Mouse (Mus musculus): ENCODE results near the gene Pax5. TPM values are rescaled to one million over a fixed set of nuclear protein-coding genes. Genes with fewer than 3 reads are reported as not detected.

Pax5 gene
- polyA plus RNA-seq, 1 experiment from 2014 or later: not detected

DNA sequence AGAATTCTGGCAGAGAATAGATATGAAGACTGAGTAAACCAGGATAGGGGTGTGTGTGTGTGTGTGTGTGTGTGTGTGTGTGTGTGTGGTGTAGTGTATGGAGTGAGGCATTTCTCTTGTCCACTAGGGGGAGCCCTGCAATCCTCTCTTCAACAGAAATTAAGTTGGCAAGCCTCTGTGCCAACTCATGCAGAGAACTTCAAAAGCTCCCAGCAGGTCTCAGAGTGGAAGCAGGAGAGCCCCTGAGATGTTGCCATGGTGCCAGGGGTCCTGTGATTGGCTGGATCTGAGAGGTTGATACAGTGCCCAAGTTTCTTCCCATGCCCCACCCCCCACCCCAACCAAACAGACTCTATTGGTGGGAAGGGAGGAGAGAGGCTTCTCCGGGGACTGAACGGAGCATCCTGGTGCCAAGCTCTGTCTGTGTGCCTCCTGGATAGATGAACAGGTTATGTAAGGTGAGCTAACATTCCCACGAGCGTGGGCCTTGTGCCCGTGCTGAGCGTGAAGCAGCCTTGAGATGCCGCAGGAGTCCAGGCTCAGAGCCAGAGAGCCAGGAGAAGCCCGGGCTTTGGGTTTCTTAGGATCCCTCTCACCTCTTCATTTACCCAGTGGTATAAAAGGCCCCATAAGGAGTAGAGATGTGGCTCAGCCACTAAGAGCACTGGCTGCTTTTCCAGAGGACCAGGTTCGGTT is 153.6 kb downstream of the Pax5 start:
- no peak for DNase-seq (ENCODE audit: low spot score)
- no peak for ATAC-seq (replicated peaks; ENCODE audit: low FRiP score, low read depth)

GRCm38 (mm10) chr4:44555576-44555975 is 154.7 kb downstream of the Pax5 start:
- TF ChIP-seq CTCF (IDR thresholded peaks at IDR 0.05; ENCODE audit: low read depth): no peak
- no peaks in the 10 kb centered on the region for H3K9me3 ChIP-seq (replicated peaks; ENCODE audit: low read length)
- no peak overlapping the region for H3K4me2 ChIP-seq (ENCODE audit: low read length)
- no peak for ATAC-seq (replicated peaks; ENCODE audit: low FRiP score, low read depth)
- H3K9ac ChIP-seq (ENCODE audit: low read depth, low read length): no peak overlapping the region
- peaks cover 10% of the 10 kb centered on the region; the same call in 1 of the 2 replicates for H3K4me1 ChIP-seq (replicated peaks; ENCODE audit: insufficient read depth, low read length)
- H3K27ac ChIP-seq: no peak overlapping the region
- no peaks in the 10 kb centered on the region for H3K36me3 ChIP-seq (ENCODE audit: insufficient read depth, low read length)
- no peak for DNase-seq (ENCODE audit: low spot score)
- H3K27me3 ChIP-seq (ENCODE audit: insufficient read depth, low read length): no peaks in the 10 kb centered on the region
- 78% methylated on average over 9 of the region's 9 CpGs for WGBS
- H3K4me3 ChIP-seq (replicated peaks; ENCODE audit: low read depth, low read length): no peak overlapping the region

More for the DNA sequence above, 153.6 kb downstream of the Pax5 start:
- WGBS: 93% methylated on average over 9 of the region's 9 CpGs
- Histone ChIP-seq H3K4me1 (replicated peaks; ENCODE audit: insufficient read depth, low read length) (peaks cover 10% of the 10 kb centered on the region; the same call in 1 of the 2 replicates), H3K36me3 (ENCODE audit: insufficient read depth, low read length) (no peaks in the 10 kb centered on the region), H3K27me3 (ENCODE audit: insufficient read depth, low read length) (no peaks in the 10 kb centered on the region), H3K4me3 (replicated peaks; ENCODE audit: low read depth, low read length) (no peak overlapping the region), H3K4me2 (ENCODE audit: low read length) (no peak overlapping the region), H3K9me3 (replicated peaks; ENCODE audit: low read length) (no peaks in the 10 kb centered on the region), H3K9ac (ENCODE audit: low read depth, low read length) (no peak overlapping the region), H3K27ac (no peak overlapping the region)
- TF ChIP-seq CTCF (IDR thresholded peaks at IDR 0.05; ENCODE audit: low read depth): peak; percentile 32; the same call in 1 of the 2 replicates

- Histone ChIP-seq H3K9me3 (replicated peaks; ENCODE audit: low read length) (no peaks in the 10 kb centered on the region), H3K4me2 (ENCODE audit: low read length) (no peak overlapping the region), H3K27ac (no peak overlapping the region), H3K4me3 (replicated peaks; ENCODE audit: low read depth, low read length) (no peak overlapping the region), H3K4me1 (replicated peaks; ENCODE audit: insufficient read depth, low read length) (no peaks in the 10 kb centered on the region), H3K9ac (ENCODE audit: low read depth, low read length) (no peak overlapping the region), H3K36me3 (ENCODE audit: insufficient read depth, low read length) (no peaks in the 10 kb centered on the region), H3K27me3 (ENCODE audit: insufficient read depth, low read length) (no peaks in the 10 kb centered on the region)
- WGBS: 23% methylated on average over 12 of the region's 12 CpGs
- ATAC-seq (replicated peaks; ENCODE audit: low FRiP score, low read depth): no peak
- DNase-seq (ENCODE audit: low spot score): no peak
- TF ChIP-seq CTCF (IDR thresholded peaks at IDR 0.05; ENCODE audit: low read depth): no peak
These were observed 158.8 kb downstream of the Pax5 start for GRCm38 (mm10) chr4:44551470-44551869.

GRCm38 (mm10) chr4:44549029-44549428 is 161.3 kb downstream of the Pax5 start:
- no peaks in the 10 kb centered on the region for H3K36me3 ChIP-seq (ENCODE audit: insufficient read depth, low read length)
- no peaks in the 10 kb centered on the region for H3K27me3 ChIP-seq (ENCODE audit: insufficient read depth, low read length)
- no peak overlapping the region for H3K27ac ChIP-seq
- no peak overlapping the region for H3K4me3 ChIP-seq (replicated peaks; ENCODE audit: low read depth, low read length)
- no peaks in the 10 kb centered on the region for H3K4me1 ChIP-seq (replicated peaks; ENCODE audit: insufficient read depth, low read length)
- ATAC-seq (replicated peaks; ENCODE audit: low FRiP score, low read depth) (no peak), DNase-seq (ENCODE audit: low spot score) (no peak)
- H3K9me3 ChIP-seq (replicated peaks; ENCODE audit: low read length): no peaks in the 10 kb centered on the region
- TF ChIP-seq CTCF (IDR thresholded peaks at IDR 0.05; ENCODE audit: low read depth): no peak
- no peak overlapping the region for H3K4me2 ChIP-seq (ENCODE audit: low read length)
- no peak overlapping the region for H3K9ac ChIP-seq (ENCODE audit: low read depth, low read length)
- 76% methylated on average over 7 of the region's 7 CpGs for WGBS

GRCm38 (mm10) chr4:44545669-44546068 is 164.6 kb downstream of the Pax5 start:
- H3K36me3 ChIP-seq (ENCODE audit: insufficient read depth, low read length): no peaks in the 10 kb centered on the region
- H3K4me2 ChIP-seq (ENCODE audit: low read length): no peak overlapping the region
- no peak overlapping the region for H3K27ac ChIP-seq
- no peaks in the 10 kb centered on the region for H3K4me1 ChIP-seq (replicated peaks; ENCODE audit: insufficient read depth, low read length)
- TF ChIP-seq CTCF (IDR thresholded peaks at IDR 0.05; ENCODE audit: low read depth): no peak
- ATAC-seq (replicated peaks; ENCODE audit: low FRiP score, low read depth): no peak
- H3K27me3 ChIP-seq (ENCODE audit: insufficient read depth, low read length): no peaks in the 10 kb centered on the region
- no peak for DNase-seq (ENCODE audit: low spot score)
- 10% methylated on average over 8 of the region's 8 CpGs for WGBS
- H3K4me3 ChIP-seq (replicated peaks; ENCODE audit: low read depth, low read length): no peak overlapping the region
- H3K9ac ChIP-seq (ENCODE audit: low read depth, low read length): no peak overlapping the region
- H3K9me3 ChIP-seq (replicated peaks; ENCODE audit: low read length): no peaks in the 10 kb centered on the region

GRCm38 (mm10) chr4:44544495-44544894 is 165.8 kb downstream of the Pax5 start:
- H3K27me3 ChIP-seq (ENCODE audit: insufficient read depth, low read length): no peaks in the 10 kb centered on the region
- no peak for TF ChIP-seq CTCF (IDR thresholded peaks at IDR 0.05; ENCODE audit: low read depth)
- no peak overlapping the region for H3K9ac ChIP-seq (ENCODE audit: low read depth, low read length)
- H3K27ac ChIP-seq: no peak overlapping the region
- no peaks in the 10 kb centered on the region for H3K36me3 ChIP-seq (ENCODE audit: insufficient read depth, low read length)
- DNase-seq (ENCODE audit: low spot score): no peak
- WGBS: 44% methylated on average over 1 of the region's 1 CpGs
- no peaks in the 10 kb centered on the region for H3K9me3 ChIP-seq (replicated peaks; ENCODE audit: low read length)
- H3K4me1 ChIP-seq (replicated peaks; ENCODE audit: insufficient read depth, low read length): no peaks in the 10 kb centered on the region
- no peak overlapping the region for H3K4me2 ChIP-seq (ENCODE audit: low read length)
- no peak overlapping the region for H3K4me3 ChIP-seq (replicated peaks; ENCODE audit: low read depth, low read length)
- ATAC-seq (replicated peaks; ENCODE audit: low FRiP score, low read depth): no peak

DNA sequence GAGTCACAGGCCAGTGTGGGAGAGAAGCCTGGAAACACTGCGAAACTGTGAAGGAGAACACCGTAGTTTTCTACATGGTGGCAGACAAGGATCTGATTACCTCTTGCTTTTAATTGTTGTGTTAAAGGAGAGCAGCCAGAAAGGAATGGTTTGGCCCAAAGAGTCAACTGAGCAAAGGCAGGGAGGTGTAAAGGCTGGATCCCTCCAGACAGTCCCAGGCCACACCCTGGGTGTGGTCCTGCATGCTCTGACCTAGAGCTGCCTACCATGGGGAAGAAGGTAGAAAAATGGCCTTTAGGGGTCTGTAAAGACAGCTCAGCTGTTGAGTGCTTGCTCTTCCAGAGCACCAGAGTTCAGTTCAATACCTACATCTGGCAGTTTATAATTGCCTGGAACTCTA is 166.4 kb downstream of the Pax5 start:
- no peak for TF ChIP-seq CTCF (IDR thresholded peaks at IDR 0.05; ENCODE audit: low read depth)
- H3K4me2 ChIP-seq (ENCODE audit: low read length): no peak overlapping the region
- DNase-seq (ENCODE audit: low spot score): no peak
- WGBS: 75% methylated on average over 2 of the region's 2 CpGs
- no peaks in the 10 kb centered on the region for H3K9me3 ChIP-seq (replicated peaks; ENCODE audit: low read length)
- no peak overlapping the region for H3K9ac ChIP-seq (ENCODE audit: low read depth, low read length)
- no peaks in the 10 kb centered on the region for H3K4me1 ChIP-seq (replicated peaks; ENCODE audit: insufficient read depth, low read length)
- no peaks in the 10 kb centered on the region for H3K27me3 ChIP-seq (ENCODE audit: insufficient read depth, low read length)
- no peak overlapping the region for H3K4me3 ChIP-seq (replicated peaks; ENCODE audit: low read depth, low read length)
- no peak overlapping the region for H3K27ac ChIP-seq
- H3K36me3 ChIP-seq (ENCODE audit: insufficient read depth, low read length): no peaks in the 10 kb centered on the region
- no peak for ATAC-seq (replicated peaks; ENCODE audit: low FRiP score, low read depth)

Measured in kidney, postnatal 0 days (tissue).